Mouse (Mus musculus): Measurements from ENCODE around the gene Bud23.

DNA sequence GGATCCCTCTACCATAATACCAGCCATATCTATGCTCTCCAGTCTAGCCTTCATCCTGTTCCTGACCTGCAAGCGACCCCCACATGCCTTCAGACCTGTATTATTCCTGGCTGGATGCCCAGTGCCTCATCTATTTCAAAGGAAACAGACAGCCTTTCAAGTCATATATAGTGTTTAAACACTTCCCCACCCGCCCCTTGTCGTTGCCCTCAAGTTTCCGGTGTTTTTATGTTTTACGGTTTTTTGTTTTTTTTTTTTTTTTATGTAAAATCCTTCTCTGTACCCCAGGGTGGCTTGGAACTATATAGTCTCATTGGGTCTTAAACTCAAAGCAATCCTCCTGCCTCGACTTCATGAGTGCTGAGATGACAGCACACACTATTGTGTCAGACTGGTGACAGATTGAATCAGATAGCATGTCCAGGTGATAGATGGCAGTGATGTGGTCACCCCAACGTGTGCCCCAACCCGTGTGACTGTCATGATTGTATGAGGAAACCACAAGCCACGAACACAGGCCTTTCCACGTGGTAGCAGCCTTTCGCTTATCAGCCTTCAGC, 40.0 kb downstream of the Bud23 start:
- TF ChIP-seq CTCF (IDR thresholded peaks at IDR 0.05; ENCODE audit: control insufficient read depth, insufficient read depth, insufficient read length) = no peak
- no peak for TF ChIP-seq MAX (IDR thresholded peaks at IDR 0.05)
- TF ChIP-seq FOSL1 (IDR thresholded peaks at IDR 0.05; ENCODE audit: insufficient read depth, low read length, poor library complexity, severe bottlenecking) = no peak
- TF ChIP-seq MYOG (IDR thresholded peaks at IDR 0.05; ENCODE audit: control insufficient read depth, extremely low read depth, insufficient read length) = no peak
- no peak for TF ChIP-seq MYOD1 (IDR thresholded peaks at IDR 0.05; ENCODE audit: control insufficient read depth, insufficient read length, low read depth)
- no peak for TF ChIP-seq CEBPB (IDR thresholded peaks at IDR 0.05; ENCODE audit: low read depth)
- no peak for TF ChIP-seq USF1 (IDR thresholded peaks at IDR 0.05; ENCODE audit: low read depth)

Data from C2C12 (cell line).